Mouse (Mus musculus) heart, postnatal 0 days (tissue): ENCODE measurements at regions not wholly inside any gene's neighbourhood (a gene's known extent, or its start where the extent isn't known, plus 50 kb on each side); places are given as distances from the start of the nearest gene placed in this dataset.

Source experiments
- ATAC-seq: fragments of 200-750 bp; cut with Nextera tagmentation; 2 replicates; pipeline ENCODE4 v1.8.0; 2017; ENCODE audit warnings: low read depth, moderate number of reproducible peaks, moderate library complexity; ENCODE audit not compliant: insufficient read depth
- DNase-seq: peaks from one replicate; pipeline ENCODE4 v3.0.0-alpha.2; 2016; ENCODE audit warnings: low spot score
- H3K27ac ChIP-seq: fragments of 300-500 bp; sonication (generic); 2 replicates; pipeline ENCODE4 v1.5.1; 2014; ENCODE audit warnings: low read depth, mild to moderate bottlenecking
- H3K27me3 ChIP-seq: fragments of 300-500 bp; sonication (generic); 2 replicates; pipeline ENCODE4 v1.6.1; 2014; ENCODE audit warnings: low read length, mixed read lengths; ENCODE audit not compliant: control insufficient read depth, insufficient read depth
- H3K36me3 ChIP-seq: fragments of 300-500 bp; sonication (generic); replicated peaks from 2 replicates; pipeline ENCODE4 v1.6.1; 2014; ENCODE audit warnings: low read length, mixed read lengths; ENCODE audit not compliant: control insufficient read depth, insufficient read depth
- H3K4me1 ChIP-seq: fragments of 300-500 bp; sonication (generic); 2 replicates; pipeline ENCODE4 v1.6.1; 2014; ENCODE audit warnings: antibody characterized with exemption; ENCODE audit not compliant: control insufficient read depth, insufficient read depth
- H3K4me2 ChIP-seq: fragments of 300-500 bp; sonication (generic); 2 replicates; pipeline ENCODE4 v1.6.1; 2014; ENCODE audit warnings: low read depth, mild to moderate bottlenecking, low read length, moderate library complexity
- H3K4me3 ChIP-seq: fragments of 300-500 bp; sonication (generic); 2 replicates; pipeline ENCODE4 v1.5.1; 2014; ENCODE audit warnings: low read depth, low read length
- H3K9ac ChIP-seq: fragments of 300-500 bp; sonication (generic); replicated peaks from 2 replicates; pipeline ENCODE4 v1.6.1; 2014; ENCODE audit warnings: low read depth, low read length, mixed read lengths
- H3K9me3 ChIP-seq: fragments of 300-500 bp; sonication (generic); replicated peaks from 2 replicates; pipeline ENCODE4 v1.6.1; 2016; ENCODE audit warnings: low read length; ENCODE audit not compliant: control insufficient read depth
- CTCF ChIP-seq: IDR thresholded peaks from 2 replicates; pipeline ENCODE4 v1.5.1; 2016; ENCODE audit warnings: antibody characterized with exemption, control low read depth, low read depth
- EP300 ChIP-seq: IDR thresholded peaks from 2 replicates; pipeline ENCODE4 v1.6.1; 2016; ENCODE audit warnings: antibody characterized with exemption, low read depth
- WGBS: fragments of 180-500 bp; shearing (Covaris S2); extraction: QIAGEN DNeasy Blood & Tissue Kit; methylation state at CpG from one replicate; pipeline ENCODE4 v1.1.7; 2014; 5-methylcytosine and 5-hydroxymethylcytosine counted together

- Histone ChIP-seq H3K27ac (no peak overlapping the region), H3K9me3 (no peaks in the 10 kb centered on the region), H3K4me1 (no peaks in the 10 kb centered on the region), H3K27me3 (no peaks in the 10 kb centered on the region), H3K4me3 (no peak overlapping the region), H3K9ac (no peak overlapping the region), H3K4me2 (no peak overlapping the region), H3K36me3 (no peaks in the 10 kb centered on the region)
- DNase-seq (no peak), ATAC-seq (no peak)
- TF ChIP-seq CTCF, result no peak
- no peak for TF ChIP-seq EP300
- WGBS, result 85% methylated on average over 6 of the region's 6 CpGs
Measured at GRCm38 (mm10) chr12:69428108-69428507, 55.9 kb upstream of the Gm9887 start.

DNA sequence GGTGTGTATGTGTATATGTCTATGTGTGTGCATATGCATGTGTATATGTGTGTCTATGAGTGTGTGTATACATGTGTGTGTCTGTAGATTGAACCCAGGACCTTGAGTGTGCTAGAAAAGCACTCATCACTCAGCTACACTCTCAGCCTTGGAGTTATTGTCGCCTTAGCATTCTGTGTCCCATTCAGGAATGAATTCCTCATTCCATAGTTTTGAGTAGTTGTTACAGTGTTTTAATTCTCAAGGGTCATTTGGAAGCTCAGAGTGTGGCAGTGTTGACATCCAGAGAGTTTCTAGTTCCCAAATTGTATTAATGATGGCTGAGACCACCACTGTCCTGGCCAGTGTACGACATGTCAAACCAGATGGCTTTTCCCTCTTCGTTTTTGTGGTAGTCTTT lies 53.4 kb upstream of the Gm9887 start:
- ATAC-seq (no peak), DNase-seq (no peak)
- Histone ChIP-seq H3K4me2 (no peak overlapping the region), H3K27ac (peak overlapping the region; percentile 26; the same call in 1 of the 2 replicates), H3K27me3 (no peaks in the 10 kb centered on the region), H3K9ac (no peak overlapping the region), H3K4me1 (no peaks in the 10 kb centered on the region), H3K9me3 (no peaks in the 10 kb centered on the region), H3K4me3 (no peak overlapping the region), H3K36me3 (no peaks in the 10 kb centered on the region)
- 74% methylated on average over 3 of the region's 3 CpGs for WGBS
- TF ChIP-seq CTCF (no peak), EP300 (no peak)

GRCm38 (mm10) chr12:69424971-69425370 lies 52.7 kb upstream of the Gm9887 start:
- no peak overlapping the region for H3K4me2 ChIP-seq

More at GRCm38 (mm10) chr12:69424971-69425370, 52.7 kb upstream of the Gm9887 start:
- no peaks in the 10 kb centered on the region for H3K9me3 ChIP-seq
- no peaks in the 10 kb centered on the region for H3K27me3 ChIP-seq
- no peak overlapping the region for H3K4me3 ChIP-seq
- no peaks in the 10 kb centered on the region for H3K4me1 ChIP-seq
- 0 out of 2 replicates have a peak, but pooled peaks have one; percentile 32 for TF ChIP-seq EP300
- TF ChIP-seq CTCF, result no peak
- H3K27ac ChIP-seq, result peak overlapping the region; percentile 71
- DNase-seq (peak; percentile 74), ATAC-seq (peak; percentile 83)
- no peak overlapping the region for H3K9ac ChIP-seq
- WGBS, result 57% methylated on average over 14 of the region's 14 CpGs
- H3K36me3 ChIP-seq, result no peaks in the 10 kb centered on the region
